Mouse (Mus musculus) hindbrain, embryonic 12.5 days (tissue): ENCODE data around the gene Stbd1. TPM values are rescaled to one million over a fixed set of nuclear protein-coding genes. Genes with fewer than 3 reads are reported as not detected.

Experiments
- polyA plus RNA-seq: library from polyadenylated mRNA; unstranded; fragments of >200 nt; fragmentation: Nextera tagmentation; extraction: Ambion mirVana; gene quantifications from 2 replicates; pipeline ENCODE4 v1.2.1, GENCODE M21; 2016

The Stbd1 gene
- polyA plus RNA-seq, 1 experiment from 2014 or later: 9.2 TPM

Other genes with a start within 250 kb of the Stbd1 start
- 46.2 and 59.8 TPM in 2 replicates for gene Nup54, start 167.8 kb upstream of the Stbd1 start, polyA plus RNA-seq
- 16.2 and 17.1 TPM in 2 replicates for gene Scarb2, start 96.2 kb upstream of the Stbd1 start, polyA plus RNA-seq
- not detected in 2 replicates for gene Fam47e, start 48.0 kb upstream of the Stbd1 start, polyA plus RNA-seq
- 0.52 and 0.55 TPM in 2 replicates for gene Ccdc158, start 72.2 kb downstream of the Stbd1 start, polyA plus RNA-seq
- gene Shroom3, start 80.4 kb downstream of the Stbd1 start, polyA plus RNA-seq: 5.8 and 6.5 TPM in 2 replicates